Mouse (Mus musculus): ENCODE measurements around the gene Olfr310.

The Olfr310 gene

GRCm38 (mm10) chr7:86277072-86277471 is at the start of gene Olfr310:
Olfr310 (minus strand) TSS chr7:86277172.
- no peak for DNase-seq (ENCODE audit: low read depth)

- DNase-seq (ENCODE audit: low read depth), result no peak
Observed at GRCm38 (mm10) chr7:86325530-86325929, 48.6 kb upstream of the Olfr310 start, which contains the start of gene Olfr308. Olfr308 (minus strand) TSS chr7:86325630.

GRCm38 (mm10) chr7:86321323-86321722 is 44.4 kb upstream of the Olfr310 start:
- no peak for DNase-seq (ENCODE audit: low read depth)

- DNase-seq (ENCODE audit: low read depth), result no peak
Observed at GRCm38 (mm10) chr7:86313608-86314007, 36.6 kb upstream of the Olfr310 start, which contains the start of gene Olfr309. Olfr309 (minus strand) TSS chr7:86313708.

GRCm38 (mm10) chr7:86246208-86246607 is 30.8 kb downstream of the Olfr310 start, which contains the start of gene Vmn2r76:
Vmn2r76 (minus strand) TSS chr7:86246308.
- no peak for DNase-seq (ENCODE audit: low read depth)

Data from naive thymus-derived CD4-positive, alpha-beta T cell, adult 2 months (primary cell).